Mouse (Mus musculus) ES-CJ7 (cell line): Measurements from ENCODE around the gene 0610030E20Rik.
A peak's percentile ranks its signal among the peaks of the same experiment; 100 is the strongest.

Source experiments
- DNase-seq: peaks from one replicate; pipeline ENCODE4 v3.0.0; 2011; ENCODE audit warnings: low read depth, low spot score

The 0610030E20Rik gene

GRCm38 (mm10) chr6:72347166-72347941, at the start of gene 0610030E20Rik:
Gene 0610030E20Rik, plus strand, starts transcription at chr6:72347317.
- peak; percentile 68 for DNase-seq

- no peak for DNase-seq
Measured at GRCm38 (mm10) chr6:72297825-72298224, 49.3 kb upstream of the 0610030E20Rik start.

DNA sequence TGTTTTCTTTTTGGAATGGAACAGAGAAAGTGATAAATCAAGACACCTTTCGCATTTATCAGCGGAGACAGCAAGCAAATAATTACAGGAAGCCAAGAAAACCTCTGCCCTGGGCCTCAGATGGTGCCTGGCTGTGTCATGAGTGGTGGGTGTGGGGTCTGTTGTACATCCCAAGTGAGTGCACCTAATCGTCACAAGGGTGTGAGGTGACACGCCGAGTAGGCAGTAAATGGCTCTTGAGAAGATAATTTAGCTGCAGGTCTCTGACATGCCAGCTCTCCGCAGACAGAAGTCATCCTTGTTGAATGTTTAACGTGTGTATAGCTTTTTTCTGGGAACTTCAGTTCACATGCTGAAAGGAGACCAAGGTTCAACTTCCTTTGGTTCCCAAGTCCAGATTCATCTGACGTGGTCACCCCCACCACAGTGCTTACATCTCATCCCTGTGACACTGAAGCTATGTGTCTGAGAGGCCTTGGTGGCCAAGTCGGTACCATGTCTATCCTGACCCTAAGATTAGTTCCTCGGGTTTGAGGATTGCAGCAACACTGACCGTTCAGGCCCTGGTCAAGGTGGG, 44.7 kb upstream of the 0610030E20Rik start:
- no peak for DNase-seq

- no peak for DNase-seq
Measured at GRCm38 (mm10) chr6:72303510-72303909, 43.6 kb upstream of the 0610030E20Rik start.

GRCm38 (mm10) chr6:72312198-72312597, 34.9 kb upstream of the 0610030E20Rik start:
- no peak for DNase-seq

DNA sequence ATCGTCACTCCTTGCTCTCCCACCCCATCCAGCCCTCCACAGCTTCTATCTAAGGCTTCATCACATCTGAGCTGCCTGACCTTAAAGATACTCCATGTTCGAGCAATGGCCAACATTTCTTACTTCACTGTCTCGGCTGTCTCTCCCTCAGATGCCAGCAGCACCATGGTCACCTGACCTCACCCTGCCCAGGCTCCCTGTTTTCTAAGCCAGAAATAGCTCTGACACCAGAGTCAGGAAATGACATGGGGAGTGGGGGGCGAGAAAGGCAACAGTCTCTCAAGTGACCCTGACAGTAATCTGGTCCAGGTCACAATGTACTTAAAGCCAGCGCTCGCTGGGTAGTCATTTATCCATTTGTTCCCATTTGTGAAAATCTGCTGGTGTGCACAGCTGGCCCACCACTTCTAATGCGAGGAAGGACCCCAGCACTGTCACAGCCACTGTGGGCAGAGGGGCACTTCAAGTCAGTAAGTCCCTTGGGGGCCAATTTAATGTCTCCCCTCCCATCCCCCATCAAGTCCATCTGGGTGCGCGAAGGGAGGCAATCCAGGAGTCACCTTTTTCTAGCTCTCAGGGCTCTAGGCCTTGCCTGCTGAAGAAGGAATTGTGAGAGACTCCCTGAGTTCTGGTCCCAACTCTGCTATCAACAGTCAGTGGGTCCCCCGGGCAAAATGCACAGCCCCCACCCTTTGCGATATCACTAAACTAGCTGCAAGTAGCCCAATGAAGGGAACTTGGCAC, 33.8 kb upstream of the 0610030E20Rik start:
- DNase-seq, result no peak

DNA sequence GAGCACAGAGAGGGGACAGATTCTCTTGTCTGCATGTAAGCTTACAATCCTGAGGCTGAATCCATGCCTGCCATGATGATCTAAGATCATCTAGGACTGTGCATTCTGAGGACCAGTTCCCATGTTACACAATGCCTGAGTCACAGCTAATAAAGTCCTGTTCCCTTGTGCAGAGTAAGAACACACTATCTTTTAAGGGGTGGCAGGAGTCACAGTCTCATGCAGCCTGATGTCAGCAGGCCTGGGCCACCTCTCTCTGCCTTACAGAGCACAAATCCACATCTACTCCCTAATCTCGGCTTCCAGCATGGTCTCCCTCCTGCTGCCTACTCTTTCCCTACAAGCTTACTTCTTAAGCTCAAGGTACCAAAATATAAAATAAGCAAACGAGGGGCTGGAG, 31.7 kb upstream of the 0610030E20Rik start:
- no peak for DNase-seq

DNA sequence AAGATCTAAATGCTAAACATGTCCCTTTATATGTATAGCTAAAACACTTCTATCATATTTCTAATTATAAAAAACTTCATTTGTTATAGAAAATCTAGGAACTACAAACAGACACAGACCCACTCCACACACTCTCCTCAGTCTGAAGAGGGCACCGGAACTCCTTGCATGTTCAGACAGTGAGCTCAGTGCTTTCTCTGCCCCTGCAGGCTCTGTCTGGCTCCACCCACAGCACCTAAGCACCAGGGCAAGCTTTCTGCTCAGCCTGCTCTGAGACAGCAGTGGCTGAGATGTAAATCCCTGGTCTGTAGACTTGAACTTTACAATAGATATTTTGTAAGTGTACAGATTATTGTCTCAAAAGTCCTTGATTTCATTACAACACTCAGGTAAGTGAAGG, 31.1 kb upstream of the 0610030E20Rik start:
- peak; percentile 27 for DNase-seq

DNA sequence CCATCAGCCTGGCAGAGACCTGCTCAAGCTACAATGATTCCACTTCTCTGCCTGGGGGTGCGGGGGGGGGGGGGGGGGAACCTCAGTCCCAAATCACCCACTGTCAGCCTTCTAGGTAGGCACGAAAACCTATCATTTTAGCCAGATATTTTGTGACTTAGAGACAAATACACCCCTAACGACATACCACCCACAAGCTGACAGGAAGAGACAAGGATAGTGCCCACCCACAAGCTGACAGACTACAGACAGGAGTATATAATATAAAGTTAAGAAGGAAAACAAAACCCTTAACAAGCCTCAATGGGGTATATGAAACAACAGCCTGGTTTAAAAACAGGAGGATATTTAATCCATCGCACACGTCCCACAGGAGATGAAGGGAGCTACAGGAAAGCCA, 28.7 kb upstream of the 0610030E20Rik start:
- DNase-seq, result no peak

DNA sequence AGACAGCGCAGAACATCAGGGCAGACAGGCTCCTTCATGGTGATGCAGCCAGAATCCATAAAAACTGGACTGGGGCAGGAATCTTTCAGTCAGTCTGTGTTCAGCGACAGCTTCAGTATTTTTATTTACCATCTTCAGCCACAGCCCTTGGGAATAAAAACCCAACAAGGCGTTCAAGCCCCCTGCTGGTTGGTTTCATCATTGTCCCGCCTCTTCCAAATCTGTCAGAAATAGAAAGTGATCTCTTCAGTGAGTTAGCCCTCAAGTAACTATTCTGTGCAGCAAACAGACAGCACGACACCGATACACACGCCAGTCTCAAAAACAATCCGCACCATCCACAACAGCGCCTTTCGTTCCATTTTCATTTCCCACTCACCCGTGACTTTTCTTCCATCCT, 28.1 kb upstream of the 0610030E20Rik start:
- peak; percentile 46 for DNase-seq

- peak; percentile 22 for DNase-seq
Measured at GRCm38 (mm10) chr6:72322936-72323335, 24.2 kb upstream of the 0610030E20Rik start.

- DNase-seq, result no peak
Measured at GRCm38 (mm10) chr6:72323786-72324508, 23.2 kb upstream of the 0610030E20Rik start.

GRCm38 (mm10) chr6:72326274-72326673, 20.8 kb upstream of the 0610030E20Rik start:
- peak; percentile 51 for DNase-seq

GRCm38 (mm10) chr6:72329019-72329418, 18.1 kb upstream of the 0610030E20Rik start:
- DNase-seq, result no peak

GRCm38 (mm10) chr6:72330133-72330532, 17.0 kb upstream of the 0610030E20Rik start:
- DNase-seq, result no peak

DNA sequence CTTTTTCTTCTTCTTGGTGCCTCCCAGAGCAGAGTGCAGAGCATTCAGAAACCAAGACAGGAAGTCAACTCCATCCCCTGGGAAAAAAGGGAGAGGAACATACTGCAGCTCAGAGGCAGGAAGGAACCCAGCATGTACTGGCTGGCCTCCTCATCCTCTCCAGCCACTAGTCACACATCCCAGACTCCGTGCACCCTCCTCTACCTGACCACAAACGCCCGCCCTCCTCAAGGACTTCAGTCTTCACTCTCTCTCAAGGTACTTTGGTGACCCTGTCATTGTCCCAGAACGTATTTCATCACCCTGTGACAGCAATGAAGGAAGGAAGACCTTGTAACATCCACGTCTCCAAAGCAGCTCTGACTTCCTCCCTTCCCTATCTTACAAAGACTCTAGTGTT, 14.0 kb upstream of the 0610030E20Rik start:
- no peak for DNase-seq

GRCm38 (mm10) chr6:72340481-72340880, 6.6 kb upstream of the 0610030E20Rik start:
- no peak for DNase-seq

- DNase-seq, result no peak
Measured at GRCm38 (mm10) chr6:72344396-72345073, 2.6 kb upstream of the 0610030E20Rik start.

GRCm38 (mm10) chr6:72345074-72345567, 2.0 kb upstream of the 0610030E20Rik start, which contains the start of gene Usp39:
Gene Usp39, minus strand, starts transcription at chr6:72345184.
- peak; percentile 97 for DNase-seq

- no peak for DNase-seq
Measured at GRCm38 (mm10) chr6:72345633-72346032, 1.5 kb upstream of the 0610030E20Rik start.

DNA sequence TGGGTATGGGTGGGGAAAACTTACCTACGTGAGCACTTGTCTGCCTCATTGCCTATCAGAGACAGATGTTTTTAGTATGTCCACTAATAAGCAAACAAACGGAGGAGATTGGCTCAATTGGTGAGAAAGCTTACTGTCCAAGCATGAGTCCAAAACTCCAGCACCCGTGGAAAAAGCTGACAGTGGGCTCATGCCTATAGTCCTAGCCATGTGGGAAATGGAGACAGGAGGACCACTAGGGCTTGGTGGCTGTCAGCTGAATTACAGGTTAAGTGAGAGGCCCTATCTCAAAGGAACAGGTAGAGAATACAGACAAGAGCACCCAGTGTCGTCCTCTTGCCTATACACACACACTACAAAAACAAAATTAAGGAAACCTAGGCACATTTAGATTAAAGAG, 856 bp upstream of the 0610030E20Rik start:
- DNase-seq, result no peak
